Mouse (Mus musculus) midbrain, embryonic 15.5 days (tissue): ENCODE measurements around the gene Rnps1. TPM values are rescaled to one million over a fixed set of nuclear protein-coding genes. Genes with fewer than 3 reads are reported as not detected.

Source experiments
- ATAC-seq: fragments of 200-750 bp; cut with Nextera tagmentation; replicated peaks from 2 replicates; pipeline ENCODE4 v1.8.0; 2017; ENCODE audit warnings: moderate TSS enrichment
- H3K27ac ChIP-seq: fragments of 300-500 bp; sonication (generic); 2 replicates; pipeline ENCODE4 v1.5.1; 2015; ENCODE audit warnings: mild to moderate bottlenecking, inconsistent platforms
- H3K27me3 ChIP-seq: fragments of 300-500 bp; sonication (generic); replicated peaks from 2 replicates; pipeline ENCODE4 v1.6.1; 2015; ENCODE audit warnings: inconsistent platforms
- H3K36me3 ChIP-seq: fragments of 300-500 bp; sonication (generic); replicated peaks from 2 replicates; pipeline ENCODE4 v1.6.1; 2015; ENCODE audit warnings: inconsistent platforms
- H3K4me1 ChIP-seq: fragments of 300-500 bp; sonication (generic); 2 replicates; pipeline ENCODE4 v1.6.1; 2015; ENCODE audit warnings: inconsistent platforms
- H3K4me2 ChIP-seq: fragments of 300-500 bp; sonication (generic); 2 replicates; pipeline ENCODE4 v1.6.1; 2015; ENCODE audit warnings: inconsistent platforms, mild to moderate bottlenecking, moderate library complexity
- H3K4me3 ChIP-seq: fragments of 300-500 bp; sonication (generic); 2 replicates; pipeline ENCODE4 v1.5.1; 2015; ENCODE audit warnings: mild to moderate bottlenecking, inconsistent platforms
- H3K9ac ChIP-seq: fragments of 300-500 bp; sonication (generic); 2 replicates; pipeline ENCODE4 v1.6.1; 2015; ENCODE audit warnings: mild to moderate bottlenecking, inconsistent platforms
- H3K9me3 ChIP-seq: fragments of 300-500 bp; sonication (generic); 2 replicates; pipeline ENCODE4 v1.6.1; 2016; ENCODE audit warnings: inconsistent platforms
- WGBS: fragments of 180-500 bp; shearing (Covaris S2); methylation state at CpG from one replicate; pipeline ENCODE4 v1.1.7; 2015; ENCODE audit warnings: mixed read lengths; 5-methylcytosine and 5-hydroxymethylcytosine counted together
- polyA plus RNA-seq: library from polyadenylated mRNA; unstranded; fragments of >200 nt; fragmentation: Nextera tagmentation; extraction: Ambion mirVana; gene quantifications from 2 replicates; pipeline ENCODE4 v1.2.1, GENCODE M21; 2015

The Rnps1 gene
- polyA plus RNA-seq, 1 experiment from 2014 or later, result 368 TPM

- Histone ChIP-seq H3K4me2 (no peak overlapping the region), H3K27ac (no peak overlapping the region), H3K4me3 (no peak overlapping the region), H3K27me3 (no peaks in the 10 kb centered on the region), H3K9me3 (no peaks in the 10 kb centered on the region), H3K36me3 (peaks cover 18% of the 10 kb centered on the region), H3K9ac (no peak overlapping the region), H3K4me1 (peaks cover 36% of the 10 kb centered on the region)
- ATAC-seq, result no peak
- WGBS, result 91% methylated on average over 5 of the region's 5 CpGs
These were observed 60.2 kb downstream of the Rnps1 start for GRCm38 (mm10) chr17:24474557-24474956.

Other genes with a start within 250 kb of the Rnps1 start
- 1,357 and 1,392 TPM in 2 replicates for gene Atp6v0c, start 244.9 kb upstream of the Rnps1 start, polyA plus RNA-seq
- gene Tbc1d24, start 209.0 kb upstream of the Rnps1 start, polyA plus RNA-seq, result 28.7 and 30.7 TPM in 2 replicates
- gene Ntn3, start 205.0 kb upstream of the Rnps1 start, polyA plus RNA-seq, result 5.1 and 5.4 TPM in 2 replicates
- 12.1 and 12.5 TPM in 2 replicates for gene Tedc2, start 193.7 kb upstream of the Rnps1 start, polyA plus RNA-seq
- gene Ccnf, start 163.1 kb upstream of the Rnps1 start, polyA plus RNA-seq, result 13.9 and 15.1 TPM in 2 replicates
- gene Abca17, start 63.5 kb upstream of the Rnps1 start, polyA plus RNA-seq, result 0.41 and 0.65 TPM in 2 replicates
- 32.4 and 34.6 TPM in 2 replicates for gene Abca3, start 62.6 kb upstream of the Rnps1 start, polyA plus RNA-seq
- gene Eci1, start 12.1 kb downstream of the Rnps1 start, polyA plus RNA-seq, result 35.4 and 36.4 TPM in 2 replicates
- 7.3 and 9.6 TPM in 2 replicates for gene Dnase1l2, start 28.5 kb downstream of the Rnps1 start, polyA plus RNA-seq
- 53.1 and 55.6 TPM in 2 replicates for gene E4f1, start 55.7 kb downstream of the Rnps1 start, polyA plus RNA-seq
- 63.7 and 67.1 TPM in 2 replicates for gene Pgp, start 55.8 kb downstream of the Rnps1 start, polyA plus RNA-seq
- 0.23 and 0.28 TPM in 2 replicates for gene Bricd5, start 59.3 kb downstream of the Rnps1 start, polyA plus RNA-seq
- 40.6 and 43.7 TPM in 2 replicates for gene Mlst8, start 64.5 kb downstream of the Rnps1 start, polyA plus RNA-seq
- gene Caskin1, start 74.0 kb downstream of the Rnps1 start, polyA plus RNA-seq, result 50.3 and 52.9 TPM in 2 replicates
- gene Traf7, start 113.4 kb downstream of the Rnps1 start, polyA plus RNA-seq, result 108 and 112 TPM in 2 replicates
- gene Rab26, start 119.6 kb downstream of the Rnps1 start, polyA plus RNA-seq, result 8.4 and 8.8 TPM in 2 replicates
- 29.0 and 29.8 TPM in 2 replicates for gene Pkd1, start 135.3 kb downstream of the Rnps1 start, polyA plus RNA-seq
- gene Tsc2, start 218.1 kb downstream of the Rnps1 start, polyA plus RNA-seq, result 83.8 and 89.6 TPM in 2 replicates
- gene Nthl1, start 218.1 kb downstream of the Rnps1 start, polyA plus RNA-seq, result 10.0 and 11.0 TPM in 2 replicates
- gene Slc9a3r2, start 235.8 kb downstream of the Rnps1 start, polyA plus RNA-seq, result 45.3 and 52.6 TPM in 2 replicates
- gene Npw, start 243.9 kb downstream of the Rnps1 start, polyA plus RNA-seq, result 0.38 and 0.66 TPM in 2 replicates